Mouse (Mus musculus) small intestine, adult 2 months (tissue): Measurements from ENCODE around the gene Slc7a6. TPM values are rescaled to one million over a fixed set of nuclear protein-coding genes. Genes with fewer than 3 reads are reported as not detected.
A peak's percentile ranks its signal among the peaks of the same experiment; 100 is the strongest.

Experiments used
- H3K27ac ChIP-seq: fragments of 200-500 bp; 2 replicates; pipeline ENCODE4 v1.5.1; 2012; ENCODE audit warnings: low read depth, low read length, control low read depth, inconsistent platforms; ENCODE audit not compliant: insufficient read depth
- H3K27me3 ChIP-seq: fragments of 200-500 bp; 2 replicates; pipeline ENCODE4 v1.6.1; 2012; ENCODE audit warnings: mild to moderate bottlenecking, moderate library complexity, low read length, inconsistent platforms; ENCODE audit not compliant: control insufficient read depth, insufficient read depth
- H3K36me3 ChIP-seq: fragments of 200-500 bp; 2 replicates; pipeline ENCODE4 v1.6.1; 2012; ENCODE audit warnings: mild to moderate bottlenecking, low read length, control low read depth, inconsistent platforms; ENCODE audit not compliant: control insufficient read depth, insufficient read depth
- H3K4me1 ChIP-seq: fragments of 200-500 bp; 2 replicates; pipeline ENCODE4 v1.6.1; 2012; ENCODE audit warnings: low read length, inconsistent platforms, mixed read lengths; ENCODE audit not compliant: control insufficient read depth, insufficient read depth, insufficient read length
- H3K4me3 ChIP-seq: fragments of 200-500 bp; 2 replicates; pipeline ENCODE4 v1.5.1; 2012; ENCODE audit warnings: low read depth, mild to moderate bottlenecking, control low read depth, inconsistent platforms, low read length, moderate library complexity
- CTCF ChIP-seq: fragments of 200-500 bp; IDR thresholded peaks from 2 replicates; pipeline ENCODE4 v1.5.1; 2012; ENCODE audit warnings: low read depth, mild to moderate bottlenecking, control low read depth, inconsistent platforms, low read length, moderate library complexity, mixed read lengths; ENCODE audit not compliant: insufficient replicate concordance, insufficient read length; ENCODE audit errors: extremely low read depth
- POLR2A ChIP-seq: fragments of 200-500 bp; IDR thresholded peaks from 2 replicates; pipeline ENCODE4 v1.6.1; 2012; ENCODE audit warnings: low read depth, mild to moderate bottlenecking, control low read depth, inconsistent platforms, low read length, moderate library complexity
- WGBS: fragments of 180-500 bp; shearing (Covaris S2); methylation state at CpG from one replicate; pipeline ENCODE4 v1.1.7; 2018; 5-methylcytosine and 5-hydroxymethylcytosine counted together
- polyA plus RNA-seq: library from polyadenylated mRNA; depleted of rRNA; stranded (reverse); fragments of >200 nt; gene quantifications from 2 replicates; pipeline ENCODE4 v1.2.3, GENCODE M21; 2012

The Slc7a6 gene
- polyA plus RNA-seq, 1 experiment, result 6.2 TPM

DNA sequence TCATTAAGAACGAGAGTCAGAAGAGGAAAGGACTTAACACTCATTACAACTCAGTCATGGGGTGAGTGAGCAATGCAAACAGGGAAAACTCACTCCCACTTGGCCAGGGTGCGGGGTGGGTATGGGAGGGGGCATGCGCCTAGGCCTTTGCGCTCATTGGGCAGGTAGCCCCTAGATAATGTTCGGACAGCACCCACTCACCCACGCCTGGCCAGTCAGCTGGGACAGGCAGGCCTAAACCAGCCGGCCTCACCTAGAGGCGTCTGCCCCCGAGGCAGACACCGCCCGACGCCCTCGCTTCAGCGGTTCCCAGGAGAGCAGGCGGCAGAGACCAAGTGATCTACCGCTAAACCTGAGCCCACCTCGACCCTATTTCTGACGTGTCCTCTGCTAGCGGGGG is 33.0 kb upstream of the Slc7a6 start:
- 6% methylated on average over 19 of the region's 19 CpGs for WGBS
- peak overlapping the region; percentile 81 for H3K4me3 ChIP-seq

DNA sequence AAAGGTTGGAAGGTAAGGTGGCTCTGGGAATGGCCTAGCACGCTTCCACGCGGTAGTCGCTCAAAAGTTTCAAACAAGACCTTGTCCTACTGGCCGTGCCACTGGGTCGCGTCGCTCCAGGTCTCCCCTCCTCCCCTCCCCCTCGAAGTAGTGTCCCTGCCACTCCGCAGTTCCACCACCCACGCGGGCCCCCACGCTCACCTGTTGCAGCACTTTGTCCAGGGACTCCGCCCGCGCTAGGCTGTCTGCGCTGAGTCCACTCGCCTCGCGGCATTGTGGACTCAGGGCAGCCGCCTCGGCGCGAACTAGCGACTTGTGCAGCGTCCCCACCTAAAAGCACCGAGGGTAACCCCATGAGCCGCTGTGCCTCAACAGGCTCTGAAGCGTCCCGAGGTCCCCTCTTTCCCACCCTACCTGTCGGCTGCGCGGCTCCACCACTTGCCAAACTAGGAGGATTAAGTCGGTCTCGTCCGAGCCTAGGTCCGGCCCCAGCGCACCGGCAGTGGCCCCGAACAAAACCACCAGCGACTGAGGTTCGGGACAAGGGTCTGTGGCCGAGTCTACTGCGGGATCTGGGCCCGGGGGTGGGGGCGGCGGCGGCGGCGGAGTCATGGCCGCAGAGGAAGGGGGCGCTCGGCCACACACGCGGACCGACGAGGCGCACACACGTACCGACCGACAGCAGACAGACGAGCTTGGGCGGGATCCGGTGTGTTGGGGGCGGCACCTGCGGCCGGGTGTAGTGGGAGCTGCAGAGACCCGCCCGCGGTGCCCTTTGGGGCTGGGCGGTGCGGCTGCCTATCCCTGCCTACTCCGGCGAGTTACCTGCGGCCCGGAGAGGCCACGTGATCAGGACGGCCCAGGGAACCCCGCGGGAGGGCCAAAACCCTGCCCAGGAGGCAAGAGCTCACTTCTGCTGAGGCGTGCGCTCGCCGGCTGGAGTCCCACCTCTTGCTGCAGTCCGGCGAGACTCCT is 32.2 kb upstream of the Slc7a6 start, which contains the start of gene Esrp2:
TSS of gene Esrp2 (minus strand) at position 819 of the 975 bp plus-strand sequence.
- Histone ChIP-seq H3K4me1 (peaks cover 11% of the 10 kb centered on the region), H3K27ac (peak within 1 kb of the TSS; percentile 91), H3K27me3 (no peaks in the 10 kb centered on the region), H3K4me3 (peak within 1 kb of the TSS; percentile 81), H3K36me3 (peaks cover 19% of the 10 kb centered on the region)
- TF ChIP-seq CTCF (no peak), POLR2A (peak; percentile 85; the same call in 1 of the 2 replicates)
- WGBS, result under 1% methylated on average over 86 of the region's 86 CpGs

More for the DNA sequence above, 33.0 kb upstream of the Slc7a6 start:
- TF ChIP-seq POLR2A (no peak), CTCF (no peak)
- H3K36me3 ChIP-seq, result peaks cover 26% of the 10 kb centered on the region
- peaks cover 11% of the 10 kb centered on the region for H3K4me1 ChIP-seq
- no peaks in the 10 kb centered on the region for H3K27me3 ChIP-seq
- peak overlapping the region; percentile 91 for H3K27ac ChIP-seq

DNA sequence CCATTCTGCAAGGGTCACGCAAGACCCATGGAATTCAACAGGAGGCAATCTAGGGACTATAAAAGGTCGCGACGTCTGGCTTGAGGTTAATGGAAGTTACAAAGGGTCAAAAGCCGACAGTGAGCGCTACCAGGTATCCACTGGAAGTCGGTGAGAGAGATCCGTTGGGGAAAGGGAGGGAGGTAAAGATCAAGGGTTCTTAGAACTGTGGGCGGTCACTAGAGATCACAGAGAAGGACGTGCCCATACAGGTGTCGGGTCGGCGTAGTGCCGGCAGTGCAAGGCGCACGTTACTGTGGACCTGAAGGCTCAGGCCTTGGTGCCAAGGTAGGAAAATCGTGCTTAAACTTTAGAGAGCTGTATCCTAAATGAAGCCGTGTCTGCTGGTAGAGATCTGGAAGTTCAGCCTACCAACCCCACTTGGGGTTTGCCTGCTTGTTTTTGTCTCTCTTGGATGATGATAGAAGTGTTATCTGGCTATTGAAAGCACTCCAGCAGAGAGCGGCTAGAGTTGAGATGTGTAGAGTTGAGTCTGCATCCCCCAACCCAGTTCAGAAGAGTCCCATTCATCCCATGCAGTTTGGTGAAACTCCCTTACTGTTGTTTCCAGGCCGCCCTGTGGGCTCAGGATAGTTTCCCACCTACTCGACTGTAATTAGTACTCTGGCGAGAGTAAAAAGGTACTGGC is 31.3 kb upstream of the Slc7a6 start:
- Histone ChIP-seq H3K27ac (peak overlapping the region; percentile 91), H3K4me3 (peak overlapping the region; percentile 81), H3K27me3 (no peaks in the 10 kb centered on the region), H3K36me3 (peaks cover 9% of the 10 kb centered on the region), H3K4me1 (peaks cover 11% of the 10 kb centered on the region)
- 5% methylated on average over 22 of the region's 22 CpGs for WGBS
- TF ChIP-seq CTCF (no peak), POLR2A (no peak; the same call in 1 of the 2 replicates)

DNA sequence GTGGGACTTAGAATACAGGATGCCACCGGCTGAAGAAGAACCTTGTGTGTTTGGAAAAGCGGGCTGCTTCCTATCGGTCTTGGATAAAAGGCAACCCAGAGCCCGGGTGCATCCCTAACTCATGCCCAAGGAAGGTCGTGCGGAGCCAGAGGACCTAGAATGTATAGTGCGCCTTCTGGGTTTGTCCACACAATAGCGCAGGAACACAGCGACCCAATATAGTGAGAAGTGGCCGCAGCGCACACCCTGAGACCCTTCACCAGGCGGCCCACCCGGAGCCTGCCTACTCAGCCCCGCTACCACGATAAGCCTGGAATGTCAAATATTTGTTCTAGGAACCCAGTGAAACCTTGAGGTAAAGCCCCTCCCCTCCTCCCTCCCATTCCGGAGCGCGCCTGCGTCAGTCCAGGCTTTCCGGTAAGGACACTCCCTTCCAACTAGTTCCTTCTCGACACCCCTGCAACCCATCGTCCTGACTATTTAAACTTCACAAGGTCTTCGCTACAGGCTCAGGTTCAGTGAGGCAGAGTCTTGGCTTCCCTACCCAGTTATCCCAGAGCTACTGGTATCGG is 30.7 kb upstream of the Slc7a6 start:
- Histone ChIP-seq H3K27ac (peak overlapping the region; percentile 91), H3K27me3 (no peaks in the 10 kb centered on the region), H3K4me3 (peak overlapping the region; percentile 81), H3K4me1 (peaks cover 11% of the 10 kb centered on the region), H3K36me3 (peaks cover 6% of the 10 kb centered on the region; the same call in 1 of the 2 replicates)
- 1% methylated on average over 24 of the region's 24 CpGs for WGBS
- TF ChIP-seq POLR2A (0 out of 2 replicates have a peak, but pooled peaks have one; percentile 16), CTCF (no peak)

DNA sequence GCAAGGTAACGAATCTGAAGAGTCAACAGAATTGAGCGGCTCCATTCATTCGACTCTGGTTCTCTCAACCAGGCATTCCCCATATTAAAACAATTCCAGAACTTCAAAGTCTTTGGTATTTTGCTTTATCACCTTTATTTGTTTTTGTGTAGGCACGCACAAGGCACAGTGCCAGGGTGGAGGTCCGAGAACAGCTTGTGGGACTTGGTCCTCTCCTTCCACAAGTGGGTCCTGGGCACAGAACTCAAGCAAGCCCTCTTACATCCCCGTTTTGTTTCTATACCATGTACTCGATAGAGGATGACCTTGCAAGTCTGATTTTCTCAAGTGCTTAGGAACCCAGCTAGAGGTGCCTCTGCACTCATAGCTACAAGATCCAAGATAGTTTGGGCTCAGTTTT is 30.0 kb upstream of the Slc7a6 start:
- H3K4me1 ChIP-seq, result peaks cover 9% of the 10 kb centered on the region
- peaks cover 4% of the 10 kb centered on the region; the same call in 1 of the 2 replicates for H3K36me3 ChIP-seq
- 23% methylated on average over 7 of the region's 7 CpGs for WGBS
- no peaks in the 10 kb centered on the region for H3K27me3 ChIP-seq
- peak overlapping the region; percentile 91 for H3K27ac ChIP-seq
- peak overlapping the region; percentile 81 for H3K4me3 ChIP-seq
- TF ChIP-seq CTCF (no peak), POLR2A (no peak)

DNA sequence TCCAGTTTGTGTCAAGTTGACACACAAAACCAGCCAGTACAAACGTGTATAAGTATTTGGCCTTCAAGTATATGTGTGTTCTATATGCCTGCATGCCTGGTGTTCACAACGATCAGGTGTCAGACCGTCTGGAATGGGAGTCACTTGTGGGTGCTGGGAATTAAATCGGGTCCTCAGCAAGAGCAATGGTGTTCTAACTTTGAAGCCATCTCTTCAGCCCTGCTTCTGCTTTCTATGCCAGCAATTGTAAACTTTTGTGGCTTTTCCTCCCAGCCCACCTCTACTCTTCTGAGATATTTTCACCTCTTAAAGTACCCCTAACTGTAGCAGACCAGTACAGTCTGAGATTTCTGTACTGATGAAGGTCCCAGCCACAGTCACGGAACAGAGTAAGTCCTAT is 28.5 kb upstream of the Slc7a6 start:
- Histone ChIP-seq H3K4me3 (no peak overlapping the region), H3K27ac (no peak overlapping the region), H3K4me1 (peaks cover 2% of the 10 kb centered on the region; the same call in 1 of the 2 replicates), H3K27me3 (no peaks in the 10 kb centered on the region), H3K36me3 (no peaks in the 10 kb centered on the region)
- TF ChIP-seq CTCF (no peak), POLR2A (no peak)
- 74% methylated on average over 5 of the region's 5 CpGs for WGBS
